Mouse (Mus musculus): ENCODE data around the gene Mrgbp.

- TF ChIP-seq CTCF (IDR thresholded peaks at IDR 0.05; ENCODE audit: low read depth, low read length) (no peak), POLR2A (IDR thresholded peaks at IDR 0.05; ENCODE audit: extremely low read depth, insufficient read depth, low read length) (no peak)
These were observed 28.8 kb upstream of the Mrgbp start for GRCm38 (mm10) chr2:180552340-180552739.
